Mouse (Mus musculus): ENCODE data around the gene Hnrnpul1. TPM values are rescaled to one million over a fixed set of nuclear protein-coding genes. Genes with fewer than 3 reads are reported as not detected.

Gene Hnrnpul1
- total RNA-seq, 2 experiments from 2014 or later, result 122 to 129 TPM

- DNase-seq (ENCODE audit: low spot score in 2 of 2), result no peak
Measured at GRCm38 (mm10) chr7:25694104-25694503, 60.5 kb downstream of the Hnrnpul1 start.

GRCm38 (mm10) chr7:25690051-25690450, 64.5 kb downstream of the Hnrnpul1 start:
- no peak for DNase-seq (ENCODE audit: low spot score in 2 of 2)

GRCm38 (mm10) chr7:25689603-25690021, 64.9 kb downstream of the Hnrnpul1 start:
- DNase-seq (ENCODE audit: low spot score in 2 of 2), result no peak

- no peak for DNase-seq (ENCODE audit: low spot score in 2 of 2)
Measured at GRCm38 (mm10) chr7:25688810-25689586, 65.6 kb downstream of the Hnrnpul1 start.

GRCm38 (mm10) chr7:25687811-25688401, 66.7 kb downstream of the Hnrnpul1 start:
- no peak for DNase-seq (ENCODE audit: low spot score in 2 of 2)

GRCm38 (mm10) chr7:25686680-25687531, 67.7 kb downstream of the Hnrnpul1 start, which contains the start of gene Tgfb1:
TSS of gene Tgfb1 (plus strand) at chr7:25687002.
- peak; percentile 57 to 58 for DNase-seq (ENCODE audit: low spot score in 2 of 2)

GRCm38 (mm10) chr7:25685926-25686470, 68.6 kb downstream of the Hnrnpul1 start:
- no peak for DNase-seq (ENCODE audit: low spot score in 2 of 2)

- no peak for DNase-seq (ENCODE audit: low spot score in 2 of 2)
Measured at GRCm38 (mm10) chr7:25684659-25685058, 69.9 kb downstream of the Hnrnpul1 start.

- DNase-seq (ENCODE audit: low spot score in 2 of 2), result no peak
Measured at GRCm38 (mm10) chr7:25683474-25684180, 70.9 kb downstream of the Hnrnpul1 start.

GRCm38 (mm10) chr7:25681341-25682231, 73.0 kb downstream of the Hnrnpul1 start:
- DNase-seq (ENCODE audit: low spot score in 2 of 2), result no peak

GRCm38 (mm10) chr7:25680514-25681258, 73.9 kb downstream of the Hnrnpul1 start, which contains the start of gene B9d2:
TSS of gene B9d2 (plus strand) at chr7:25680780.
- DNase-seq (ENCODE audit: low spot score in 2 of 2), result peak; percentile 95 to 97

- no peak for DNase-seq (ENCODE audit: low spot score in 2 of 2)
Measured at GRCm38 (mm10) chr7:25679971-25680370, 74.6 kb downstream of the Hnrnpul1 start.

- DNase-seq (ENCODE audit: low spot score in 2 of 2), result no peak
Measured at GRCm38 (mm10) chr7:25677013-25677412, 77.5 kb downstream of the Hnrnpul1 start.

- peak; percentile 96 to 97 for DNase-seq (ENCODE audit: low spot score in 2 of 2)
Measured at GRCm38 (mm10) chr7:25676085-25676781, 78.3 kb downstream of the Hnrnpul1 start.

GRCm38 (mm10) chr7:25675405-25675804, 79.2 kb downstream of the Hnrnpul1 start:
- DNase-seq (ENCODE audit: low spot score in 2 of 2), result no peak

GRCm38 (mm10) chr7:25674719-25675300, 79.7 kb downstream of the Hnrnpul1 start, which contains the start of gene Tmem91:
TSS of gene Tmem91 (minus strand) at chr7:25675166.
- no peak for DNase-seq (ENCODE audit: low spot score in 2 of 2)

GRCm38 (mm10) chr7:25674297-25674696, 80.3 kb downstream of the Hnrnpul1 start:
- no peak for DNase-seq (ENCODE audit: low spot score in 2 of 2)

- DNase-seq (ENCODE audit: low spot score in 2 of 2), result no peak
Measured at GRCm38 (mm10) chr7:25672442-25672841, 82.1 kb downstream of the Hnrnpul1 start.
